Mouse (Mus musculus) intestine, embryonic 14.5 days (tissue): ENCODE measurements at regions not wholly inside any gene's neighbourhood (a gene's known extent, or its start where the extent isn't known, plus 50 kb on each side); places are given as distances from the start of the nearest gene placed in this dataset.

Experiments used
- ATAC-seq: fragments of 200-750 bp; cut with Nextera tagmentation; replicated peaks from 2 replicates; pipeline ENCODE4 v1.8.0; 2017; ENCODE audit warnings: low read depth, moderate number of reproducible peaks, moderate TSS enrichment, moderate library complexity; ENCODE audit not compliant: low FRiP score, low TSS enrichment
- DNase-seq: peaks from one replicate; pipeline ENCODE4 v3.0.0-alpha.2; 2018; ENCODE audit warnings: low spot score
- H3K27ac ChIP-seq: fragments of 300-500 bp; sonication (generic); 2 replicates; pipeline ENCODE4 v1.5.1; 2014; ENCODE audit warnings: low read depth, mild to moderate bottlenecking, control low read depth
- H3K27me3 ChIP-seq: fragments of 300-500 bp; sonication (generic); replicated peaks from 2 replicates; pipeline ENCODE4 v1.6.1; 2014; ENCODE audit warnings: low read length, control low read depth; ENCODE audit not compliant: control insufficient read depth, insufficient read depth
- H3K36me3 ChIP-seq: fragments of 300-500 bp; sonication (generic); 2 replicates; pipeline ENCODE4 v1.6.1; 2014; ENCODE audit warnings: low read length, control low read depth; ENCODE audit not compliant: control insufficient read depth, insufficient read depth
- H3K4me1 ChIP-seq: fragments of 300-500 bp; sonication (generic); replicated peaks from 2 replicates; pipeline ENCODE4 v1.6.1; 2014; ENCODE audit warnings: low read length, control low read depth, mixed read lengths; ENCODE audit not compliant: control insufficient read depth, insufficient read depth
- H3K4me2 ChIP-seq: fragments of 300-500 bp; sonication (generic); 2 replicates; pipeline ENCODE4 v1.6.1; 2014; ENCODE audit warnings: low read length
- H3K4me3 ChIP-seq: fragments of 300-500 bp; sonication (generic); 2 replicates; pipeline ENCODE4 v1.5.1; 2014; ENCODE audit warnings: low read depth, low read length, control low read depth, mixed read lengths
- H3K9ac ChIP-seq: fragments of 300-500 bp; sonication (generic); 2 replicates; pipeline ENCODE4 v1.6.1; 2014; ENCODE audit warnings: mild to moderate bottlenecking, low read length
- H3K9me3 ChIP-seq: fragments of 300-500 bp; sonication (generic); 2 replicates; pipeline ENCODE4 v1.6.1; 2016; ENCODE audit warnings: low read length, control low read depth; ENCODE audit not compliant: control insufficient read depth

GRCm38 (mm10) chr1:143858532-143858931 lies 81.5 kb downstream of the Uchl5 start:
- Histone ChIP-seq H3K27me3 (no peaks in the 10 kb centered on the region), H3K27ac (no peak overlapping the region)
- ATAC-seq: no peak

More at GRCm38 (mm10) chr1:143858532-143858931, 81.5 kb downstream of the Uchl5 start:
- Histone ChIP-seq H3K4me2 (no peak overlapping the region), H3K9me3 (no peaks in the 10 kb centered on the region), H3K36me3 (no peaks in the 10 kb centered on the region), H3K9ac (no peak overlapping the region), H3K4me1 (no peaks in the 10 kb centered on the region), H3K4me3 (no peak overlapping the region)
- DNase-seq: no peak
